Comparison of ENCODE assay signal across 27 mouse cellular contexts in the genomic region with DNA sequence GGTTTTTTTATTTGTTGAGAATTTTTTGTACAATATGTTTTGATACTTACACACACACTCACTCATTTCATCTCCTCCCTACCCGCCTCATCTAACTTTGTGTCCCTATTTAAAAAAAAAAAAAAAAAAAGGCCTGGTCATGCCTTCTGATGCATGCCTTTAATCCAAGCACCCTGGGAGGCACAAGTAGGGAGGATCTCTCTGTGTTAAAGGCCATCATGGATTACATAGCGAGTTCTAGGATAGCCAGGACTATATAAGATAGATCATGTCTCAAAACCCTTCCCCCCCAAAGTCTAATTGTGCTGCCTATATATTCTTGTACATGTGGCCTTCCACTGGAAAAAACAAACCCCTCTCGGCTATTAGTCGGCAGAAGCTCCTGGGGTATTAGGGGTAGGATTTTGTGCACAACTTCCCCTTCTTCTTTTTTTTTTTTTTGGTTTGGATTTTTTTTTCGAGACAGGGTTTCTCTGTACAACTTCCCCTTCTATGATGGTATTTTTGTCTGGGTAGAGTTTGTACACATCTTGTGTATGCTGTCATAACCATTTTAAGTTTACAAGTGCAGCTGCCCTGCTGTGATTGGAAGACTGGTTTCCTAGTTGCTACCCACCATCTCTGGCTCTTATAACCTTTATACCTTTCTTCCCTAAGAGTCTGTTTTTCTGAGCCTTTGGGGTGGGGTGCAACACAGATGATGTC.
DNase-seq lines count a peak whose midpoint lies in the region; ATAC-seq and TF ChIP-seq lines count a peak whose summit lies in the region.
"Had no signal": no experiment of that assay in that cellular context is flagged by ENCODE, and none has a peak within 500 bp of the region (broad histone marks: within the 10 kb centered on the region; RNA-seq: fewer than 3 reads in every experiment).

No protein-coding gene starts in this region.

- H3K4me1 ChIP-seq in CH12.LX (ENCODE audit: control insufficient read depth in 1 of 2, insufficient read depth in 2 of 2): peaks cover 9 to 69% of the 10 kb centered on the region in 2 experiments; a peak in 3 of 4 replicates
- no peaks in the 10 kb centered on the region for H3K4me1 ChIP-seq in stomach, postnatal 0 days (replicated peaks; ENCODE audit: control insufficient read depth, insufficient read depth)
- H3K4me1 ChIP-seq: heart, embryonic 10.5 days; hindbrain, embryonic 12.5 days; intestine, embryonic 15.5 days; limb, embryonic 12.5 days; midbrain, embryonic 13.5 days had no signal

- no peaks in the 10 kb centered on the region for H3K9me3 ChIP-seq in CH12.LX (replicated peaks; ENCODE audit: low read length)
- no peaks in the 10 kb centered on the region for H3K9me3 ChIP-seq in stomach, postnatal 0 days (ENCODE audit: control insufficient read depth, low read length)
- H3K9me3 ChIP-seq: G1E; heart, embryonic 10.5 days; heart, embryonic 15.5 days; hindbrain, embryonic 12.5 days; intestine, embryonic 15.5 days; limb, embryonic 12.5 days; liver, embryonic 15.5 days; midbrain, embryonic 13.5 days had no signal

- no peak for TF ChIP-seq CTCF in CH12.LX (conservative IDR thresholded peaks at IDR 0.05 in 1 of 2, IDR thresholded peaks at IDR 0.05 in 1 of 2; ENCODE audit: low read depth in 2 of 2, low read length in 2 of 2)
- TF ChIP-seq CTCF in stomach, postnatal 0 days (IDR thresholded peaks at IDR 0.05; ENCODE audit: low read depth): no peak

- dilution Hi-C loops in CH12.LX (cut with MboI; ENCODE audit: extremely low pct_ligation_motif_present, extremely low pct_unique_long_range_greater_than_20kb, low sequenced_read_pairs): no loop called here

- peak; percentile 70; the same call in 1 of the 2 replicates for TF ChIP-seq EP300 in CH12.LX (IDR thresholded peaks at IDR 0.05; ENCODE audit: low read length)
- TF ChIP-seq EP300 in stomach, postnatal 0 days (optimal IDR thresholded peaks at IDR 0.05): no peak

- peak overlapping the region; percentile 78 for H3K4me2 ChIP-seq in CH12.LX (ENCODE audit: insufficient read depth, low read depth, poor library complexity, severe bottlenecking)
- H3K4me2 ChIP-seq in stomach, postnatal 0 days (replicated peaks; ENCODE audit: low read depth): no peak overlapping the region
- H3K4me2 ChIP-seq: heart, embryonic 15.5 days; hindbrain, embryonic 12.5 days; intestine, embryonic 15.5 days; limb, embryonic 12.5 days; liver, embryonic 15.5 days; lung, embryonic 14.5 days; midbrain, embryonic 13.5 days had no signal

- no peak for TF ChIP-seq POLR2A in CH12.LX (IDR thresholded peaks at IDR 0.05; ENCODE audit: low read depth, low read length)

- H3K4me3 ChIP-seq in CH12.LX (replicated peaks in 1 of 3; ENCODE audit: low read depth in 2 of 3, low read length in 2 of 3, poor library complexity in 1 of 3): no peak overlapping the region
- H3K4me3 ChIP-seq in stomach, postnatal 0 days (ENCODE audit: low read depth, low read length): no peak overlapping the region
- H3K4me3 ChIP-seq: erythroblast, embryonic 14.5 days; heart, embryonic 10.5 days; heart, embryonic 15.5 days; hindbrain, embryonic 12.5 days; intestine, embryonic 15.5 days; left cerebral cortex, adult 2 months; limb, embryonic 12.5 days; liver, embryonic 15.5 days; midbrain, embryonic 13.5 days had no signal

- no peak overlapping the region for H3K9ac ChIP-seq in CH12.LX (ENCODE audit: insufficient read depth, low read depth)
- no peak overlapping the region for H3K9ac ChIP-seq in stomach, postnatal 0 days (ENCODE audit: low read length)
- H3K9ac ChIP-seq: heart, embryonic 15.5 days; hindbrain, embryonic 12.5 days; intestine, embryonic 15.5 days; limb, embryonic 12.5 days; liver, embryonic 15.5 days; lung, embryonic 14.5 days; midbrain, embryonic 13.5 days had no signal

- no peak for TF ChIP-seq RAD21 in CH12.LX (IDR thresholded peaks at IDR 0.05; ENCODE audit: low read depth, low read length)

- H3K79me2 ChIP-seq in CH12.LX (replicated peaks; ENCODE audit: control insufficient read depth, extremely low read depth, insufficient read depth, poor library complexity, severe bottlenecking): peaks cover 35% of the 10 kb centered on the region

- no peaks in the 10 kb centered on the region for H3K27me3 ChIP-seq in CH12.LX (replicated peaks)
- no peaks in the 10 kb centered on the region for H3K27me3 ChIP-seq in stomach, postnatal 0 days (ENCODE audit: control insufficient read depth, insufficient read depth, low read length)
- H3K27me3 ChIP-seq: heart, embryonic 15.5 days; hindbrain, embryonic 12.5 days; intestine, embryonic 15.5 days; limb, embryonic 12.5 days; liver, embryonic 15.5 days; midbrain, embryonic 13.5 days had no signal

- DNase-seq in 416B (ENCODE audit: low read depth) (peak; percentile 62), CH12.LX (ENCODE audit: extremely low read depth) (peak; percentile 68)
- DNase-seq in testis, postnatal 14 days (ENCODE audit: low spot score): no peak
- DNase-seq in kidney, postnatal 36 days: no peak
- DNase-seq in stomach, postnatal 0 days (ENCODE audit: low spot score): no peak
- DNase-seq: adrenal gland, adult 8-10 months; cerebellum, adult 11 months; cerebellum, adult 9-11 months; kidney, adult 2 months; lung, embryonic 14.5 days; retina, postnatal 1 day; right cerebral cortex, postnatal 14 days had no signal

- peaks cover 16 to 64% of the 10 kb centered on the region in 2 experiments for H3K36me3 ChIP-seq in CH12.LX (replicated peaks in 1 of 2; ENCODE audit: control insufficient read depth in 1 of 2, insufficient read depth in 1 of 2, low read length in 1 of 2)
- no peaks in the 10 kb centered on the region for H3K36me3 ChIP-seq in stomach, postnatal 0 days (ENCODE audit: control insufficient read depth, insufficient read depth, low read length)

- peak overlapping the region; percentile 68 for H3K27ac ChIP-seq in CH12.LX (ENCODE audit: insufficient read depth, low read depth)
- H3K27ac ChIP-seq in stomach, postnatal 0 days (replicated peaks): no peak overlapping the region
- H3K27ac ChIP-seq: heart, embryonic 10.5 days; heart, embryonic 15.5 days; hindbrain, embryonic 12.5 days; hindbrain, postnatal 0 days; intestine, embryonic 15.5 days; kidney, postnatal 0 days; left cerebral cortex, adult 2 months; limb, embryonic 12.5 days; liver, embryonic 15.5 days; midbrain, embryonic 13.5 days had no signal

- in situ Hi-C loops in CH12.LX (cut with MboI; ENCODE audit: low pct_ligation_motif_present, low pct_unique_long_range_greater_than_20kb, low sequenced_read_pairs): no loop called here

- ATAC-seq in granulocyte monocyte progenitor cell, adult 5-6 weeks (replicated peaks; ENCODE audit: poor library complexity, severe bottlenecking): peak; percentile 98
- peak; percentile 91 for ATAC-seq in monocyte, adult 5-6 weeks (replicated peaks; ENCODE audit: insufficient number of reproducible peaks, low FRiP score, low TSS enrichment, poor library complexity, severe bottlenecking)
- no peak for ATAC-seq in stomach, postnatal 0 days (ENCODE audit: low FRiP score, low TSS enrichment)
- ATAC-seq: forebrain, embryonic 16.5 days; hindbrain, postnatal 0 days; intestine, embryonic 15.5 days; midbrain, embryonic 13.5 days had no signal

- 83% methylated on average over 5 of the region's 5 CpGs for WGBS in stomach, postnatal 0 days

TF ChIP-seq in CH12.LX, 34 proteins besides CTCF, POLR2A, EP300 and RAD21:
- TF ChIP-seq MYC (IDR thresholded peaks at IDR 0.05; ENCODE audit: low read depth, low read length) (0 out of 2 replicates have a peak, but pooled peaks have one; percentile 26), GABPA (IDR thresholded peaks at IDR 0.05; ENCODE audit: insufficient replicate concordance, low read depth, low read length) (no peak), ZNF384 (IDR thresholded peaks at IDR 0.05; ENCODE audit: low read depth, low read length) (peak; percentile 98), ETS1 (conservative IDR thresholded peaks at IDR 0.05; ENCODE audit: low read depth, low read length) (no peak)

Comparison
In these comparisons a context has a peak if more than half of its experiments do, and no peak if none do; other contexts are left out.
1. DNase-seq: peak in 416B (single experiment) and CH12.LX (single experiment); none in testis, postnatal 14 days (single experiment), kidney, postnatal 36 days (0 of 2) and stomach, postnatal 0 days (single experiment).